Mouse (Mus musculus): ENCODE measurements around the gene Prss27. TPM values are rescaled to one million over a fixed set of nuclear protein-coding genes. Genes with fewer than 3 reads are reported as not detected.

Gene Prss27
- polyA plus RNA-seq, 1 experiment from 2014 or later, result 0.11 TPM

GRCm38 (mm10) chr17:24007391-24007790, 30.6 kb upstream of the Prss27 start:
- Histone ChIP-seq H3K36me3 (replicated peaks) (no peaks in the 10 kb centered on the region), H3K27ac (no peak overlapping the region), H3K27me3 (ENCODE audit: poor library complexity, severe bottlenecking) (no peaks in the 10 kb centered on the region), H3K4me1 (no peaks in the 10 kb centered on the region), H3K4me3 (no peak overlapping the region), H3K9me3 (no peaks in the 10 kb centered on the region)
- 87% methylated on average over 1 of the region's 1 CpGs for WGBS
- no peak for DNase-seq (ENCODE audit: extremely low spot score, low spot score)

DNA sequence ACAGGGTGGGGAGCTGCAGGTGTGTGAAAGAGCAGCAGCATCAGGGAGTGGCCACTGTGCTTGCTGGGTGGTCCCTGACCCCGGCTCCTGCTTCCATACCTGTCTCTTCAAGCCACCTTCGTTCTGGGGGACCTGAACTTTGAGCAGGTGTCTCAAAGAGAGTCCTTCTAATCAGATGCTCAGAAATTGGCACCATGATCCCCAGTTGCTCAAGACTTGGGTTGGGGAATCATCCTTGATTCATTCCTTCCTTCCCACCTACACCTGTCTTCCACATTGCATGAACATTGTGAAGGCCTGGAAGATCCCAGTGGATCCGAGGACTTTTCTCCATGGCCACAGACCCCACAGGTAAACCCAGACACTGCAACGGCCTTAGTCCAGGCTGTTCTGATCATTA, 29.8 kb upstream of the Prss27 start:
- no peak for DNase-seq (ENCODE audit: extremely low spot score, low spot score)
- Histone ChIP-seq H3K27me3 (ENCODE audit: poor library complexity, severe bottlenecking) (no peaks in the 10 kb centered on the region), H3K9me3 (no peaks in the 10 kb centered on the region), H3K4me3 (no peak overlapping the region), H3K4me1 (no peaks in the 10 kb centered on the region), H3K36me3 (replicated peaks) (no peaks in the 10 kb centered on the region), H3K27ac (no peak overlapping the region)
- 84% methylated on average over 4 of the region's 4 CpGs for WGBS

- H3K36me3 ChIP-seq (replicated peaks), result no peaks in the 10 kb centered on the region
- WGBS, result 66% methylated on average over 5 of the region's 5 CpGs
- H3K27ac ChIP-seq, result no peak overlapping the region
- no peak for DNase-seq (ENCODE audit: extremely low spot score, low spot score)
- no peaks in the 10 kb centered on the region for H3K9me3 ChIP-seq
- H3K4me3 ChIP-seq, result no peak overlapping the region
- H3K27me3 ChIP-seq (ENCODE audit: poor library complexity, severe bottlenecking), result no peaks in the 10 kb centered on the region
- no peaks in the 10 kb centered on the region for H3K4me1 ChIP-seq
These were observed 28.3 kb upstream of the Prss27 start for GRCm38 (mm10) chr17:24009617-24010016.

DNA sequence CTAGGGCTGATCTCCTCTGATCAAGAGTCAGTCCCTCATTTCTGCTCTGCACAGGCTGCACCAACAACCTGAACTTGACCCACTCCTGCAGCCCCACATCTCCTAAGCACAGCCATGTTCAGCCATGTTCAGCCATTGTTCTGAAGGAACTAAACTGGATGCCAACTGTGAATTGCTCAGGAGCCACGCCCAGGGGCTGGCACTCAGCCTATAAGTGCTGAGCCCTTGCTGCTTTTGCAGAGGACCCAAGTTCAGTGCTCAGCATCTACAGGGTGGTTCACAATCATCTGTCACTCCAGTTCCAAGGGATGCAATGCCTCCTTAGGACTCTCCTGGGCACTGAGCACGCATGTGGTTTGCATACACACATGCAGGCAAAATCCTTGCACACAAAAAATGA, 25.0 kb upstream of the Prss27 start:
- no peak for DNase-seq (ENCODE audit: extremely low spot score, low spot score)
- WGBS, result 83% methylated on average over 2 of the region's 2 CpGs
- Histone ChIP-seq H3K9me3 (no peaks in the 10 kb centered on the region), H3K27me3 (ENCODE audit: poor library complexity, severe bottlenecking) (no peaks in the 10 kb centered on the region), H3K36me3 (replicated peaks) (no peaks in the 10 kb centered on the region), H3K4me1 (no peaks in the 10 kb centered on the region), H3K4me3 (no peak overlapping the region), H3K27ac (no peak overlapping the region)

GRCm38 (mm10) chr17:24014433-24014965, 23.4 kb upstream of the Prss27 start:
- no peaks in the 10 kb centered on the region for H3K27me3 ChIP-seq (ENCODE audit: poor library complexity, severe bottlenecking)
- no peak overlapping the region for H3K27ac ChIP-seq
- H3K9me3 ChIP-seq, result no peaks in the 10 kb centered on the region
- DNase-seq (ENCODE audit: extremely low spot score, low spot score), result no peak
- no peak overlapping the region for H3K4me3 ChIP-seq
- H3K36me3 ChIP-seq (replicated peaks), result no peaks in the 10 kb centered on the region
- 91% methylated on average over 5 of the region's 5 CpGs for WGBS
- H3K4me1 ChIP-seq, result no peaks in the 10 kb centered on the region

- Histone ChIP-seq H3K36me3 (replicated peaks) (no peaks in the 10 kb centered on the region), H3K4me1 (no peaks in the 10 kb centered on the region), H3K27ac (no peak overlapping the region), H3K4me3 (no peak overlapping the region), H3K27me3 (ENCODE audit: poor library complexity, severe bottlenecking) (no peaks in the 10 kb centered on the region), H3K9me3 (no peaks in the 10 kb centered on the region)
- 26% methylated on average over 14 of the region's 14 CpGs for WGBS
- DNase-seq (ENCODE audit: extremely low spot score, low spot score), result no peak
These were observed 22.2 kb upstream of the Prss27 start for GRCm38 (mm10) chr17:24015727-24016126.

DNA sequence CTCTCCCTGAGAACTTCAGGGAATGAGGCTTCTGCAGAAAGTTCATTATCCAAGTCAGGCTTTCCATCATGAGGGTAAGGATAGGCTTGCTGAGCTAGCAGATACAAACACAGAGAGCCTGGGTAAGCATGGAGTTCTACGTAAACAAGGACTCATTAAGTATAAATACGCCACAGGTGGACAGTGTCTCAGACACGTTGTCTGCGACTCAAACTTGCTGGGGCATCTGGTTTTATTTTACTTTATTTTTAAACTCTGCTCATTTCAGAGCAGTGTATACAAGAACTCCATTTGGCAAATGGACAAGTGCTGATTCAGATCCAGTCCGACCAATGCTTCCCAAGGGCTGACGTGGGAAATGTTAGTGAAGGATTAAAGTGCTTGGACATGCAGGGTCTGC, 17.2 kb upstream of the Prss27 start:
- WGBS, result 86% methylated on average over 6 of the region's 6 CpGs

DNA sequence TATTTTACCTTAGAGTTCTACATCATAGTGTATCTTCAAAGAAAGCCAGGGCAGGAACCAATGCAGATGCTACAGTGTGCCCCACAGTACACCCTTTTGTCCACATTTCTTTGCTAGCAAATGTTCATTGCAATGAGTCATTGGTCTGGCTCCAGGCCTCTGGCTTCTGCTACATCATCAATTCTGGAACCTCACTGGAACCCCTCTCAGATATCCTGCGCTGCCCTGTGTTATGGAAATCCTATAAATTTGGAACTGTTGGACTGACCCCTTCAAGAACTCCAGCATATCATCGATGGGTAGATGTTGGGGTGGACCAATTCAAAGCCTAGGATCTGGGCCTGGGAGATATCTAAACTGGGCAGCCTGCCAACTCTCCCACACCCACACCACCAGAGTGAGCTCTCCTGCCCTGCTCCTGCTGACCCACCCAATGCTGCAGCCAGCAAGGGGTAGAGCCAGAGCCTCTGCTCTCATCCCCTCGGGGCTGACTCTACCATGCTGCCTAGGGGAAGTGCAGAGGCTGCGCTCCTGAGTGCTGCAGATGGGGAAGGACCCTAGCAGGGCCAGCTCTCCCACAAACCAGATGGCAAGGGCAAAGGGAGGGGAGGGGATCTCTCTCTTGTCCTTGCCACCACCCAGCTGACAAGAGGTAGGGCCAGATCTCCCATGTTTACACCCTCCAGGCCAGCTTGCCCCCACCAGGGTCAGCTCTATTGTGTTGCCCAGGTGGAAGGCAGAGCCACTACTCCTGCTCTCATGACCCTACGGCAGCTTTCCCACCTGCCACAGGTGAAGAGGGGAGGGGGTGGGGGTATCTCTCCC, 16.4 kb upstream of the Prss27 start:
- Histone ChIP-seq H3K27ac (peak overlapping the region; percentile 15; the same call in 1 of the 2 replicates), H3K4me1 (no peaks in the 10 kb centered on the region), H3K4me3 (no peak overlapping the region), H3K27me3 (ENCODE audit: poor library complexity, severe bottlenecking) (no peaks in the 10 kb centered on the region), H3K36me3 (replicated peaks) (no peaks in the 10 kb centered on the region), H3K9me3 (no peaks in the 10 kb centered on the region)
- no peak for DNase-seq (ENCODE audit: extremely low spot score, low spot score)
- WGBS, result 84% methylated on average over 5 of the region's 5 CpGs

More for the DNA sequence above, 17.2 kb upstream of the Prss27 start:
- no peaks in the 10 kb centered on the region for H3K4me1 ChIP-seq
- H3K4me3 ChIP-seq, result no peak overlapping the region
- H3K9me3 ChIP-seq, result no peaks in the 10 kb centered on the region
- no peak overlapping the region for H3K27ac ChIP-seq
- DNase-seq (ENCODE audit: extremely low spot score, low spot score), result no peak
- no peaks in the 10 kb centered on the region for H3K27me3 ChIP-seq (ENCODE audit: poor library complexity, severe bottlenecking)
- H3K36me3 ChIP-seq (replicated peaks), result no peaks in the 10 kb centered on the region

DNA sequence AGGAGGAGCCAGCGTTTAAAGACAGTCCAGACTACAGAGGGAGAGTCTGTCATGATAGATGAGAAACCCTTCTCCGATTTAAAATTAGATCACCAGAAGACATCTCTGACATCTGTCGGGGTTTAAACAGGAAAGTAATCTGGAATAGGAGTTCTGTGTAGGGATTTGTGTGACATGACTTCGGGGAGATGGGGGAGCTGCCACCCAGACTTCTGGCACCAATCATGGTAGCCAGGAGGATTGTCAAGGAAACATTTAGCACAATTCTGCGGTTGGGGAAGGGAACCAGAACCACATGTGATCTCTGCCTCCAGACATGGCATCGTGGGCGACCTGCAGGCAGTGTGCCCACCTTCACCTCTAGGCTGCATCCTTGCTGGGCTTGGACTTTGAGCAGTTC, 8.5 kb upstream of the Prss27 start:
- H3K4me1 ChIP-seq, result no peaks in the 10 kb centered on the region
- no peak overlapping the region for H3K4me3 ChIP-seq
- no peaks in the 10 kb centered on the region for H3K9me3 ChIP-seq
- DNase-seq (ENCODE audit: extremely low spot score, low spot score), result no peak
- no peaks in the 10 kb centered on the region for H3K27me3 ChIP-seq (ENCODE audit: poor library complexity, severe bottlenecking)
- H3K36me3 ChIP-seq (replicated peaks), result no peaks in the 10 kb centered on the region
- no peak overlapping the region for H3K27ac ChIP-seq
- WGBS, result 83% methylated on average over 7 of the region's 7 CpGs

- no peak for DNase-seq (ENCODE audit: extremely low spot score, low spot score)
- H3K4me1 ChIP-seq, result no peaks in the 10 kb centered on the region
- whole genome bisulfite sequencing, result 80% methylated on average over 19 of the region's 22 CpGs
- H3K36me3 ChIP-seq (replicated peaks), result no peaks in the 10 kb centered on the region
- H3K9me3 ChIP-seq, result no peaks in the 10 kb centered on the region
- H3K4me3 ChIP-seq, result no peak overlapping the region
- no peaks in the 10 kb centered on the region for H3K27me3 ChIP-seq (ENCODE audit: poor library complexity, severe bottlenecking)
- no peak overlapping the region for H3K27ac ChIP-seq
These were observed 7.4 kb upstream of the Prss27 start for GRCm38 (mm10) chr17:24030551-24030950.

DNA sequence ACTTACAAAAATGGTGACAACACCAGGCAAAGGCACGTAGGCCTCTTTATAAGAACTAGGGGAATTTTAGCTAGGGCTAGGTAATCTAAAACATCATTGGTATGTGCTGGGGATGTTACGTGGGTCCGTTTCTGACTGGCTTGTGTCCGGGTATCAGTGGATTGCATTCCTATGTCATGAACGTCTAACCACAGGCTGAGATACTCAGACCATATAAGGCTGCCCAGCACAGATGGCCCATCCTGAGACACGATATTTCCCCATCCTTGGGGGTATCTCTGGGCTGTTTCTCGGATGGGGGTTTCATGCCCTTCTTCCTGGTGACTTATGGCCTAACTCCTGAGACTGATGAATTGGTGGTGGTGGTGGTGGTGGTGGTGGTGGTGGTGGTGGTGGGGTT, 2.9 kb upstream of the Prss27 start:
- H3K4me1 ChIP-seq, result no peaks in the 10 kb centered on the region
- H3K27ac ChIP-seq, result no peak overlapping the region
- H3K9me3 ChIP-seq, result no peaks in the 10 kb centered on the region
- no peak overlapping the region for H3K4me3 ChIP-seq
- 82% methylated on average over 7 of the region's 7 CpGs for WGBS
- H3K36me3 ChIP-seq (replicated peaks), result no peaks in the 10 kb centered on the region
- DNase-seq (ENCODE audit: extremely low spot score, low spot score), result no peak
- no peaks in the 10 kb centered on the region for H3K27me3 ChIP-seq (ENCODE audit: poor library complexity, severe bottlenecking)

DNA sequence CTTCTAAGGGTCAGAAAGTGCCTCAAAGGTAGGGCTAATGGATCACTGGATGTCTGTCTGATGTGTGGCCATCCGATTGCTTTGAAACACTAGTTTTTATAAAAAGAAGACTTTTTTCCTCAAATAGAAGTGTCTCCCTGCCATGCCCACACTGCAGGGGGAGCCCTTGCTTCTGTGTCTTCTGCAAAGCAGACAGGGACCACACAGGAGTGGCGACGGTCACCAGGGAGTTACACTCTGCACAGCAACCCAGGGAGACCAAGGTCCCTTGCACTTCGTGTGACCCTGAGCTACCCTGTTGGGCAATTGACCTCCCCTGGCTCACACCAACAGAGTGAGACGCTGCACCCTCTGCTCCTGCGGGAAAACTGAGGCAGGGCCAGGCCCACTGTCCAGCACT, 990 bp upstream of the Prss27 start:
- no peak for DNase-seq (ENCODE audit: extremely low spot score, low spot score)

DNA sequence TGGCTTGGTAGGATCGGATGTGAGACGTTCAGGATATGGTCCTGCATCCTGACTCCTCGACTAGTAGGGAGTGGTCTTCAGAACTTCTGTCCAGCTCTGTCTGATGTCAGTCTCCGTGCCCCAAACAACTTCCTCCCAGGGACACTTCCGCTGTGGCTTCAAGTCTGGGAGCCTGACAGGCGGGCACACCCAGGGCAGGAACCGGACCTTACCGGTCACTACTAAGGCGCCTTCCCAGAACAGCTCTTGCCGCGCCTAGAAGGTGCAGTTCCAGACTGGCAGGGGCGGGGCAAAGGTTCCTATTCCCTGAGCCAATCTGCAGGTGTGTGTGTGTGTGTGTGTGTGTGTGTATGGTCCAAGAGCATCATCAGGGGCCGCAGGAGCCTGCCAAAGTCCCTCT, 584 bp upstream of the Prss27 start:
- Histone ChIP-seq H3K4me1 (no peaks in the 10 kb centered on the region), H3K4me3 (no peak overlapping the region), H3K9me3 (no peaks in the 10 kb centered on the region), H3K27ac (no peak overlapping the region), H3K27me3 (ENCODE audit: poor library complexity, severe bottlenecking) (no peaks in the 10 kb centered on the region), H3K36me3 (replicated peaks) (no peaks in the 10 kb centered on the region)
- no peak for DNase-seq (ENCODE audit: extremely low spot score, low spot score)
- WGBS, result 87% methylated on average over 13 of the region's 13 CpGs

More for the DNA sequence above, 990 bp upstream of the Prss27 start:
- no peak overlapping the region for H3K27ac ChIP-seq
- H3K27me3 ChIP-seq (ENCODE audit: poor library complexity, severe bottlenecking), result no peaks in the 10 kb centered on the region
- H3K4me1 ChIP-seq, result no peaks in the 10 kb centered on the region
- no peaks in the 10 kb centered on the region for H3K9me3 ChIP-seq
- 78% methylated on average over 6 of the region's 6 CpGs for WGBS
- H3K36me3 ChIP-seq (replicated peaks), result no peaks in the 10 kb centered on the region
- no peak overlapping the region for H3K4me3 ChIP-seq

Data from forebrain, embryonic 10.5 days (tissue).